Mouse (Mus musculus): Measurements from ENCODE around the gene Olfr70. TPM values are rescaled to one million over a fixed set of nuclear protein-coding genes. Genes with fewer than 3 reads are reported as not detected.
A peak's percentile ranks its signal among the peaks of the same experiment; 100 is the strongest.

Olfr70 gene
- polyA plus RNA-seq, 1 experiment from 2014 or later, result not detected

- Histone ChIP-seq H3K9me3 (replicated peaks) (peaks cover 10% of the 10 kb centered on the region), H3K27me3 (0 out of 2 replicates have a peak, but pooled peaks cover 6% of the 10 kb centered on the region), H3K4me3 (replicated peaks) (peak within 1 kb of the TSS; percentile 47), H3K4me2 (peak within 1 kb of the TSS; percentile 54), H3K27ac (peak within 1 kb of the TSS; percentile 32), H3K9ac (peak within 1 kb of the TSS; percentile 48), H3K4me1 (replicated peaks) (peaks cover 33% of the 10 kb centered on the region), H3K36me3 (peaks cover 6% of the 10 kb centered on the region)
- ATAC-seq (ENCODE audit: low read depth) (no peak), DNase-seq (peak; percentile 58)
- WGBS (ENCODE audit: insufficient replicate concordance), result 16% methylated on average over 24 of the region's 24 CpGs
These were observed 47.2 kb downstream of the Olfr70 start, which contains the start of gene Spag8 for GRCm38 (mm10) chr4:43653161-43654015. Spag8 (minus strand) TSS chr4:43653594.

GRCm38 (mm10) chr4:43652726-43653125 is 47.9 kb downstream of the Olfr70 start:
- Histone ChIP-seq H3K4me3 (replicated peaks) (peak overlapping the region; percentile 47; the same call in 1 of the 2 replicates), H3K9ac (peak overlapping the region; percentile 48; the same call in 1 of the 2 replicates), H3K27ac (no peak overlapping the region), H3K36me3 (peaks cover 6% of the 10 kb centered on the region), H3K4me2 (peak overlapping the region; percentile 54; the same call in 1 of the 2 replicates), H3K4me1 (replicated peaks) (peaks cover 33% of the 10 kb centered on the region), H3K27me3 (0 out of 2 replicates have a peak, but pooled peaks cover 4% of the 10 kb centered on the region), H3K9me3 (replicated peaks) (peaks cover 10% of the 10 kb centered on the region)
- ATAC-seq (ENCODE audit: low read depth) (no peak), DNase-seq (no peak)
- 62% methylated on average over 4 of the region's 4 CpGs for WGBS (ENCODE audit: insufficient replicate concordance)

- WGBS (ENCODE audit: insufficient replicate concordance), result 74% methylated on average over 3 of the region's 3 CpGs
- ATAC-seq (ENCODE audit: low read depth), result no peak
- H3K36me3 ChIP-seq, result peaks cover 6% of the 10 kb centered on the region
- H3K4me3 ChIP-seq (replicated peaks), result no peak overlapping the region
- H3K9ac ChIP-seq, result no peak overlapping the region
- peaks cover 10% of the 10 kb centered on the region for H3K9me3 ChIP-seq (replicated peaks)
- 0 out of 2 replicates have a peak, but pooled peaks cover 4% of the 10 kb centered on the region for H3K27me3 ChIP-seq
- H3K4me1 ChIP-seq (replicated peaks), result peaks cover 20% of the 10 kb centered on the region
- no peak overlapping the region for H3K4me2 ChIP-seq
- H3K27ac ChIP-seq, result no peak overlapping the region
- no peak for DNase-seq
These were observed 50.8 kb downstream of the Olfr70 start for GRCm38 (mm10) chr4:43649783-43650182.

Other genes starting within 250 kb of the Olfr70 start
- 0.48 and 0.70 TPM in 2 replicates for gene Cd72, start 246.2 kb downstream of the Olfr70 start, polyA plus RNA-seq (2015; fragmentation: Nextera tagmentation; extraction: Ambion mirVana)
- not detected in 2 replicates for gene Sit1, start 217.1 kb downstream of the Olfr70 start, polyA plus RNA-seq (2015; fragmentation: Nextera tagmentation; extraction: Ambion mirVana)
- gene Ccdc107, start 207.9 kb downstream of the Olfr70 start, polyA plus RNA-seq (2015; fragmentation: Nextera tagmentation; extraction: Ambion mirVana), result 34.2 and 34.3 TPM in 2 replicates
- 29.4 and 35.8 TPM in 2 replicates for gene Arhgef39, start 201.1 kb downstream of the Olfr70 start, polyA plus RNA-seq (2015; fragmentation: Nextera tagmentation; extraction: Ambion mirVana)
- gene Car9, start 193.8 kb downstream of the Olfr70 start, polyA plus RNA-seq (2015; fragmentation: Nextera tagmentation; extraction: Ambion mirVana), result 0.85 and 1.0 TPM in 2 replicates
- gene Tpm2, start 177.0 kb downstream of the Olfr70 start, polyA plus RNA-seq (2015; fragmentation: Nextera tagmentation; extraction: Ambion mirVana), result 28.8 and 31.9 TPM in 2 replicates
- 20.6 and 21.9 TPM in 2 replicates for gene Creb3, start 138.5 kb downstream of the Olfr70 start, polyA plus RNA-seq (2015; fragmentation: Nextera tagmentation; extraction: Ambion mirVana)
- gene Tln1, start 138.1 kb downstream of the Olfr70 start, polyA plus RNA-seq (2015; fragmentation: Nextera tagmentation; extraction: Ambion mirVana), result 38.6 and 42.4 TPM in 2 replicates
- 13.8 and 15.1 TPM in 2 replicates for gene Rgp1, start 122.1 kb downstream of the Olfr70 start, polyA plus RNA-seq (2015; fragmentation: Nextera tagmentation; extraction: Ambion mirVana)
- 16.5 and 18.1 TPM in 2 replicates for gene Gba2, start 121.9 kb downstream of the Olfr70 start, polyA plus RNA-seq (2015; fragmentation: Nextera tagmentation; extraction: Ambion mirVana)
- 0.60 TPM in 1 of 2 replicates, not detected in the other for gene Msmp, start 116.3 kb downstream of the Olfr70 start, polyA plus RNA-seq (2015; fragmentation: Nextera tagmentation; extraction: Ambion mirVana)
- 0.80 and 0.89 TPM in 2 replicates for gene Npr2, start 68.9 kb downstream of the Olfr70 start, polyA plus RNA-seq (2015; fragmentation: Nextera tagmentation; extraction: Ambion mirVana)
- gene Spag8, start 47.2 kb downstream of the Olfr70 start, polyA plus RNA-seq (2015; fragmentation: Nextera tagmentation; extraction: Ambion mirVana), result 0.10 and 0.12 TPM in 2 replicates
- 66.4 and 66.9 TPM in 2 replicates for gene Hint2, start 44.3 kb downstream of the Olfr70 start, polyA plus RNA-seq (2015; fragmentation: Nextera tagmentation; extraction: Ambion mirVana)
- gene Tmem8b, start 31.8 kb downstream of the Olfr70 start, polyA plus RNA-seq (2015; fragmentation: Nextera tagmentation; extraction: Ambion mirVana), result 0.19 and 0.23 TPM in 2 replicates
- gene Fam221b, start 31.7 kb downstream of the Olfr70 start, polyA plus RNA-seq (2015; fragmentation: Nextera tagmentation; extraction: Ambion mirVana), result 1.3 and 1.8 TPM in 2 replicates
- not detected in 2 replicates for gene Olfr71, start 9.4 kb upstream of the Olfr70 start, polyA plus RNA-seq (2015; fragmentation: Nextera tagmentation; extraction: Ambion mirVana)
- gene Hrct1, start 26.4 kb upstream of the Olfr70 start, polyA plus RNA-seq (2015; fragmentation: Nextera tagmentation; extraction: Ambion mirVana), result 0.09 and 0.17 TPM in 2 replicates
- not detected in 2 replicates for gene Spaar, start 29.2 kb upstream of the Olfr70 start, polyA plus RNA-seq (2015; fragmentation: Nextera tagmentation; extraction: Ambion mirVana)
- gene Olfr159, start 70.2 kb upstream of the Olfr70 start, polyA plus RNA-seq (2015; fragmentation: Nextera tagmentation; extraction: Ambion mirVana), result not detected in 2 replicates
- not detected in 2 replicates for gene Olfr156, start 123.1 kb upstream of the Olfr70 start, polyA plus RNA-seq (2015; fragmentation: Nextera tagmentation; extraction: Ambion mirVana)
- not detected in 2 replicates for gene Olfr157, start 139.4 kb upstream of the Olfr70 start, polyA plus RNA-seq (2015; fragmentation: Nextera tagmentation; extraction: Ambion mirVana)
- not detected in 2 replicates for gene Olfr155, start 150.8 kb upstream of the Olfr70 start, polyA plus RNA-seq (2015; fragmentation: Nextera tagmentation; extraction: Ambion mirVana)
- gene Reck, start 174.7 kb upstream of the Olfr70 start, polyA plus RNA-seq (2015; fragmentation: Nextera tagmentation; extraction: Ambion mirVana), result 2.1 and 2.3 TPM in 2 replicates

Measured in liver, embryonic 13.5 days (tissue).